Mouse (Mus musculus) thymus, adult 2 months (tissue): ENCODE measurements around the gene Setd2. TPM values are rescaled to one million over a fixed set of nuclear protein-coding genes. Genes with fewer than 3 reads are reported as not detected.

ENCODE experiments used
- DNase-seq: peaks from one replicate; pipeline ENCODE4 v3.0.0; 2021
- H3K27ac ChIP-seq: fragments of 200-500 bp; 2 replicates; pipeline ENCODE4 v1.5.1; 2012; ENCODE audit warnings: low read length, control low read depth; ENCODE audit not compliant: control insufficient read depth, insufficient read depth
- H3K27me3 ChIP-seq: fragments of 200-500 bp; 2 replicates; pipeline ENCODE4 v1.6.1; 2012; ENCODE audit warnings: mild to moderate bottlenecking, low read length, moderate library complexity, mixed read lengths; ENCODE audit not compliant: control insufficient read depth, insufficient read depth
- H3K36me3 ChIP-seq: fragments of 200-500 bp; 2 replicates; pipeline ENCODE4 v1.6.1; 2012; ENCODE audit warnings: mild to moderate bottlenecking, low read length, moderate library complexity; ENCODE audit not compliant: control insufficient read depth, insufficient read depth
- H3K4me1 ChIP-seq: fragments of 200-500 bp; replicated peaks from 2 replicates; pipeline ENCODE4 v1.6.1; 2012; ENCODE audit warnings: low read length; ENCODE audit not compliant: control insufficient read depth, insufficient read depth
- H3K4me3 ChIP-seq: fragments of 200-500 bp; 2 replicates; pipeline ENCODE4 v1.5.1; 2012; ENCODE audit warnings: mild to moderate bottlenecking, low read length, control low read depth, moderate library complexity; ENCODE audit not compliant: control insufficient read depth, insufficient read depth
- CTCF ChIP-seq: fragments of 200-500 bp; IDR thresholded peaks from 2 replicates; pipeline ENCODE4 v1.5.1; 2012; ENCODE audit warnings: mild to moderate bottlenecking, control low read depth, low read length, moderate library complexity, borderline replicate concordance; ENCODE audit not compliant: control insufficient read depth, poor library complexity, insufficient read depth; ENCODE audit errors: extremely low read depth
- POLR2A ChIP-seq: fragments of 200-500 bp; IDR thresholded peaks from 2 replicates; pipeline ENCODE4 v1.6.1; 2012; ENCODE audit warnings: mild to moderate bottlenecking, low read length, control low read depth, moderate library complexity; ENCODE audit not compliant: control insufficient read depth, poor library complexity, insufficient read depth; ENCODE audit errors: extremely low read depth
- WGBS: fragments of 180-500 bp; shearing (Covaris S2); methylation state at CpG from one replicate; pipeline ENCODE4 v1.1.7; 2018; 5-methylcytosine and 5-hydroxymethylcytosine counted together
- polyA plus RNA-seq: library from polyadenylated mRNA; depleted of rRNA; stranded (reverse); fragments of >200 nt; gene quantifications from 2 replicates; pipeline ENCODE4 v1.2.3, GENCODE M21; 2012; rRNA removed

Gene Setd2
- polyA plus RNA-seq, 1 experiment: 85.6 TPM

DNA sequence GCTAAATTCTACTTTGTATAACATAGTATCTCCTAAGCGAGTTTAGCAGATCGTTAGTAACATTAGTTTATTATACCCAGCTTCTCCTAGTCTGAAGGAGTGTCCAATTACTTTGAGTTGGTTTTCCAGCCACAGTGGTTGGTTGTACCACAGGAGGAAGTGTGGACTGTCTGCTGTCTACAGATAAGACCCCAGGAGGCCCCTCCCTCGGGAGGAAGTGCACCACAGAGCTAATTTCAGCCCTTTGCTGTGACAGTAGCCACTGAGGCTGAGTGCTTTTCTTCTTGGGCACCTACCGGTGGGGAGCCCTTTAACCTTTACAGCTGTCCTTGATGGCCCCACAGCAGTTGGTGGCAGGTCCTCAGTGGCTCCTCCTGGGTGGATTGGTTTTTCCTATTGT, 133.5 kb downstream of the Setd2 start:
- Histone ChIP-seq H3K27me3 (no peaks in the 10 kb centered on the region), H3K4me1 (peaks cover 18% of the 10 kb centered on the region), H3K27ac (no peak overlapping the region), H3K36me3 (no peaks in the 10 kb centered on the region), H3K4me3 (no peak overlapping the region)
- TF ChIP-seq CTCF (no peak), POLR2A (no peak)
- peak; percentile 26 for DNase-seq
- WGBS: 8% methylated on average over 4 of the region's 4 CpGs

DNA sequence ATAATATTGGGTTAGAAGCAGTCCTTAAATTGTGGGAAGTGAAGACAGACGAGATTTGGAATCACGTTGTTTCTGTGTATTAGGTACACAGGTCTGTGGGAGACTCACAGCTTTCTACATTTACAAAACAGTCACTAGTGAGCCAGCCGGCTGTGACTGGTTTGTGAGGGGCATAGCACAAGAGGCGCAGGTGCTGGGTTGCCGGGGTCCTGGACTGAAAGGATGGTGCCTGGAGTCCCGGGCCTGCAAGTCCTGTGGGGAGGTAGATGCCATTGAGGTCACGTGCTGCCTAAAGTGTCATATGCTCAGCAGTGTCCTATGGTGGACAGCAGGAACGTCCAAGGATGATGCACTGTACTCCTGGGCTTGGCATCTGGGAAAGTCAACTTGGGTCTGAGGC, 134.0 kb downstream of the Setd2 start:
- peaks cover 18% of the 10 kb centered on the region for H3K4me1 ChIP-seq
- WGBS: 28% methylated on average over 8 of the region's 8 CpGs
- no peaks in the 10 kb centered on the region for H3K36me3 ChIP-seq

DNA sequence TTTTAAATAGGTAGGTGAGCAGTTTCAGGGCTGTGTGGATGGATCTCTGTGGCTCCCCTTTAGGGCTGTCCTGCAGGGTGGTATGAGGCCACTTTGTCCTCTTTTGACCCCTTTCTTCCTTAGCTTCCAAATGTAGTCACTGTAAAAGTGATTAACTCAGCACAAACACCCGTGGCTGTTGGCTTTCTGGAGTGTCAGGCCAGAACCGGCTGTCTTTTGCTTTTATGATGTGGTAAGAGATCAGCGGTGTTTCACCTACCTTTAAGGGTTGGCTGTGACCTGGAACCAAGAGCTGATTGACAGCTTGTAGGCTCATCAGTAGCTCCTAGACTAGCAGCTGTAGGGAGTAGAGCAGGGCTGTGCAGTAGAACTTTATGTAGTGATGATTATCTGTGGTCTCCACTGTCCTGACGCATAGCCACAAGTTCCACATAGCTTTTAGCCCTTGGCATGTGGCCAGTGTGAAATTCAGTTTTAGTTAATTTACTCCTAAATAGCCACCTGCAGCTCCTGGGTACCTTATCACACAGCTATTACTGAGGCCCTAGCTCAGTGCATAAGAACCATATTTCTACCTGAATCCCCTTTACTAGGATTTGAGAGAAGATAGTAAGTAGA, 134.9 kb downstream of the Setd2 start:
- TF ChIP-seq CTCF: no peak
- TF ChIP-seq POLR2A: no peak
- Histone ChIP-seq H3K36me3 (no peaks in the 10 kb centered on the region), H3K27ac (no peak overlapping the region), H3K4me1 (peaks cover 16% of the 10 kb centered on the region), H3K27me3 (no peaks in the 10 kb centered on the region), H3K4me3 (no peak overlapping the region)
- WGBS: 23% methylated on average over 4 of the region's 4 CpGs
- DNase-seq: no peak

More for the DNA sequence above, 134.0 kb downstream of the Setd2 start:
- no peak for DNase-seq
- no peak for TF ChIP-seq POLR2A
- no peak for TF ChIP-seq CTCF
- Histone ChIP-seq H3K27me3 (no peaks in the 10 kb centered on the region), H3K27ac (no peak overlapping the region), H3K4me3 (no peak overlapping the region)

Other genes with a start within 250 kb of the Setd2 start
- 21.0 and 26.9 TPM in 2 replicates for gene Elp6, start 227.4 kb upstream of the Setd2 start, polyA plus RNA-seq
- 67.0 and 87.1 TPM in 2 replicates for gene Scap, start 199.3 kb upstream of the Setd2 start, polyA plus RNA-seq
- gene Ptpn23, start 124.4 kb upstream of the Setd2 start, polyA plus RNA-seq: 46.4 and 59.4 TPM in 2 replicates
- 10.6 and 19.4 TPM in 2 replicates for gene Ngp, start 112.8 kb upstream of the Setd2 start, polyA plus RNA-seq
- 19.0 and 21.2 TPM in 2 replicates for gene Klhl18, start 55.9 kb upstream of the Setd2 start, polyA plus RNA-seq
- gene Kif9, start 55.6 kb upstream of the Setd2 start, polyA plus RNA-seq: 0.90 and 1.6 TPM in 2 replicates
- gene Nradd, start 91.9 kb downstream of the Setd2 start, polyA plus RNA-seq: 9.2 and 13.2 TPM in 2 replicates
- gene Nbeal2, start 121.6 kb downstream of the Setd2 start, polyA plus RNA-seq: 297 and 301 TPM in 2 replicates
- gene Ccdc12, start 123.9 kb downstream of the Setd2 start, polyA plus RNA-seq: 105 and 152 TPM in 2 replicates
- 2.4 and 293 TPM in 2 replicates for gene Myl3, start 209.3 kb downstream of the Setd2 start, polyA plus RNA-seq
- 5.4 and 5.8 TPM in 2 replicates for gene Pth1r, start 214.5 kb downstream of the Setd2 start, polyA plus RNA-seq